Mouse (Mus musculus): ENCODE data around the gene Shcbp1. TPM values are rescaled to one million over a fixed set of nuclear protein-coding genes. Genes with fewer than 3 reads are reported as not detected.
A peak's percentile ranks its signal among the peaks of the same experiment; 100 is the strongest.
"Not testable (repeated sequence)": the region's sequence is repeated elsewhere in the genome, so short reads cannot be mapped to it uniquely, and the experiment has no call there.

The Shcbp1 gene
- polyA plus RNA-seq (2012; ENCODE audit: insufficient read depth, insufficient read length, missing spikeins) = 16.4 and 17.6 TPM in 2 replicates

- Histone ChIP-seq H3K27ac (ENCODE audit: insufficient read depth, low read depth, low read length) (no peak within 1 kb of the TSS; the same call in 1 of the 2 replicates), H3K4me3 (ENCODE audit: insufficient read depth, low read length) (peak within 1 kb of the TSS; percentile 82), H3K4me1 (ENCODE audit: control insufficient read depth, insufficient read depth, low read length) (peaks cover 7% of the 10 kb centered on the region)
- TF ChIP-seq POLR2A (IDR thresholded peaks at IDR 0.05; ENCODE audit: borderline replicate concordance, low read depth, low read length) = no peak
- no peak for TF ChIP-seq CTCF (IDR thresholded peaks at IDR 0.05; ENCODE audit: low read depth, low read length)
These were observed at the start of gene Shcbp1 for GRCm38 (mm10) chr8:4779254-4780055. Gene Shcbp1, minus strand, starts transcription at chr8:4779567.

DNA sequence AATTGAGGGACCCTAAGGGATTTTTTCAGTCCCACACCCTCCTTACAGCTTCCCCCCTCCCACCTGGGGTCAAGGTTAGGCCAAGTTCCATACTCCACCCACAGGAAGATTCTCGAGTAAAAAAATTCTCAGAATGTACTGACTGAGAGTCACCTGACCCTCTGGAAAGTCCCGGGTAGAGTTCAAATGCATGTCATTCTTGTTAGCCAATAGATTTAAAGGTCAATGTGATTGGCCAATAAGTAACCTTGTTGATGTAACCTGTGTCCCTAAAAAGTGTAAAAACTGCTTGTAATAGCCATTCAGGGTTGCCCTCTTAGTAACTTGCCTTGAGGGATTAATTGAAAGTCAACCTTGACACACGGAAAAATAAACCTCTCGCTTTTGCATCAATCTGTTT, 29.5 kb upstream of the Shcbp1 start:
- TF ChIP-seq POLR2A (IDR thresholded peaks at IDR 0.05; ENCODE audit: borderline replicate concordance, low read depth, low read length) = no peak
- TF ChIP-seq CTCF (IDR thresholded peaks at IDR 0.05; ENCODE audit: low read depth, low read length) = no peak
- no peak overlapping the region for H3K4me3 ChIP-seq (ENCODE audit: insufficient read depth, low read length)
- no peak overlapping the region for H3K27ac ChIP-seq (ENCODE audit: insufficient read depth, low read depth, low read length)
- H3K4me1 ChIP-seq (ENCODE audit: control insufficient read depth, insufficient read depth, low read length) = no peaks in the 10 kb centered on the region

DNA sequence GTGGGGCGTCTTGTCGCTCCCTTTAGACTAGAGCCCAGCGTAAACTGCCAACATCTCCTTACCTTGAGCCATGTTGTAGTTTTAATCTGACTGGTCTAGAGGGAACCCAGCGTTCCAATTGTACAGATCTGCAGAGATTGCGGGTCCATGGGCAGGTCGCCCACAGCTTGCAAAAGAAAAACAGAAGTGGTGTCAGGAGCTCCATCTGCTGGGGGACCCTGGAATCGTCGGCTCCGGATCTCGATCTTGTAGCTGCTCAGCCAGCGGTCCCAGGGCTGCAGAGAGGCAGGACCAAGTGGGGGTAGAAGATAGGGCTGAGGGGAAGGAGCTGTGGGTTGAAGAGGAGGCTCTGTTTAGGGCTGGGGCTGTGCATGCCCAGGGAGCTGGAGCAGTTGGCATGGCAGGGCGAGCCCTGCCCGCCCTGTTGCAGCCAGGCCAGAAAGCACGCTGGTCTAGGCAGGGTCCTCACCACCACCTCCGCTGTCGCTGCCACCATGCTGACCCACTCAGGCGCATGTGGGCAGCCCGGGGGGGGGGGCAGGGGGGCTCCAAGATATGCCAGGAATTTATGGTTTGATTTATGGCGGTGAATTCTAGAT, 21.3 kb upstream of the Shcbp1 start:
- no peaks in the 10 kb centered on the region for H3K4me1 ChIP-seq (ENCODE audit: control insufficient read depth, insufficient read depth, low read length)
- TF ChIP-seq POLR2A (IDR thresholded peaks at IDR 0.05; ENCODE audit: borderline replicate concordance, low read depth, low read length) (no peak), CTCF (IDR thresholded peaks at IDR 0.05; ENCODE audit: low read depth, low read length) (peak; percentile 42; the same call in 1 of the 2 replicates)
- H3K27ac ChIP-seq (ENCODE audit: insufficient read depth, low read depth, low read length) = no peak overlapping the region

DNA sequence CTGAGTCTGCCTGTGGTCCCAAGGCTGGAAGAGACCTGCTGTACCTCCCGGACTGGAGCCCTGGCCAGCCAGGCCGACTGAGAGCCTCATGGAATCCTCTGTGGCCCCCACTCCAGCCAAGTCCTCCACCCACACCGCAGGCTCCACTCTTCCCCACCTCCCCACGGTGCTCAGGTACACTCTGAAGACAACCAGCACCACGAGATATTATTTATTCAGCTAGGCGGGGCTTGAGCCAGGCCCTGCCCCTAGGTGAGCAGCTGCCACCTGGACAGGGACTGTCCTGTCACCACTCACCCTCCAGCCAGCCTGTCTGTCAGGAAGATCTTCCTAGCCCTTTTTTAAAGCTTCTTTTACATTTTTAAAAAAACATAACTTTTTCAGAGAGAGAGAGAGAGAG, 1.1 kb downstream of the Shcbp1 start:
- TF ChIP-seq CTCF (IDR thresholded peaks at IDR 0.05; ENCODE audit: low read depth, low read length) (no peak), POLR2A (IDR thresholded peaks at IDR 0.05; ENCODE audit: borderline replicate concordance, low read depth, low read length) (no peak)
- Histone ChIP-seq H3K27ac (ENCODE audit: insufficient read depth, low read depth, low read length) (no peak overlapping the region), H3K4me1 (ENCODE audit: control insufficient read depth, insufficient read depth, low read length) (peaks cover 7% of the 10 kb centered on the region), H3K4me3 (ENCODE audit: insufficient read depth, low read length) (peak overlapping the region; percentile 82)

More for the DNA sequence above, 21.3 kb upstream of the Shcbp1 start:
- H3K4me3 ChIP-seq (ENCODE audit: insufficient read depth, low read length) = no peak overlapping the region

- no peaks in the 10 kb centered on the region for H3K4me1 ChIP-seq (ENCODE audit: control insufficient read depth, insufficient read depth, low read length)
- no peak overlapping the region for H3K27ac ChIP-seq (ENCODE audit: insufficient read depth, low read depth, low read length)
- H3K4me3 ChIP-seq (ENCODE audit: insufficient read depth, low read length) = no peak overlapping the region
- TF ChIP-seq CTCF (IDR thresholded peaks at IDR 0.05; ENCODE audit: low read depth, low read length) (no peak), POLR2A (IDR thresholded peaks at IDR 0.05; ENCODE audit: borderline replicate concordance, low read depth, low read length) (no peak)
These were observed 14.6 kb downstream of the Shcbp1 start for GRCm38 (mm10) chr8:4764751-4765150.

GRCm38 (mm10) chr8:4753048-4753447, 26.3 kb downstream of the Shcbp1 start:
- TF ChIP-seq POLR2A (IDR thresholded peaks at IDR 0.05; ENCODE audit: borderline replicate concordance, low read depth, low read length) = no peak
- TF ChIP-seq CTCF (IDR thresholded peaks at IDR 0.05; ENCODE audit: low read depth, low read length) = no peak
- Histone ChIP-seq H3K4me3 (ENCODE audit: insufficient read depth, low read length) (no peak overlapping the region), H3K27ac (ENCODE audit: insufficient read depth, low read depth, low read length) (no peak overlapping the region), H3K4me1 (ENCODE audit: control insufficient read depth, insufficient read depth, low read length) (no peaks in the 10 kb centered on the region)

DNA sequence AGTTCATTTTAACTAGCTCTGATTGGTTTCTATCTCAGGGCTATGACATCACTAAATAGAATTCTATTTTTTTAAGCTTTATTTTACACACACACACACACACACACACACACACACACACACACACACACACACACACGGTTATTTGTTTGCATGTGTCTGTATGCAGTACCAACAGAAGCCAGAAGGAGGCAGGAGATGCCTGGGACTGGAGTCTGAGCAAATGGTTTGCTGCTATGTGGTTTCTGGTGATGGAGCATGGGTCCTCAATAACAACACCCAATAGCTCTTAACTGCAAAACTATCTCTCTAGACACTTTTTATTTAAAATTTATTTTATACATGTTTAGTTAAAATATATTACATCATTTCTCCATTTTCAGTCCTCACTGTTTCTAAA, 48.4 kb downstream of the Shcbp1 start:
- TF ChIP-seq POLR2A (IDR thresholded peaks at IDR 0.05; ENCODE audit: borderline replicate concordance, low read depth, low read length) = no peak
- TF ChIP-seq CTCF (IDR thresholded peaks at IDR 0.05; ENCODE audit: low read depth, low read length) = no peak
- no peak overlapping the region for H3K27ac ChIP-seq (ENCODE audit: insufficient read depth, low read depth, low read length)
- H3K4me1 ChIP-seq (ENCODE audit: control insufficient read depth, insufficient read depth, low read length) = no peaks in the 10 kb centered on the region
- no peak overlapping the region for H3K4me3 ChIP-seq (ENCODE audit: insufficient read depth, low read length)

GRCm38 (mm10) chr8:4715546-4715945, 63.8 kb downstream of the Shcbp1 start:
- H3K4me3 ChIP-seq (ENCODE audit: insufficient read depth, low read length) = no peak overlapping the region
- no peaks in the 10 kb centered on the region for H3K4me1 ChIP-seq (ENCODE audit: control insufficient read depth, insufficient read depth, low read length)

DNA sequence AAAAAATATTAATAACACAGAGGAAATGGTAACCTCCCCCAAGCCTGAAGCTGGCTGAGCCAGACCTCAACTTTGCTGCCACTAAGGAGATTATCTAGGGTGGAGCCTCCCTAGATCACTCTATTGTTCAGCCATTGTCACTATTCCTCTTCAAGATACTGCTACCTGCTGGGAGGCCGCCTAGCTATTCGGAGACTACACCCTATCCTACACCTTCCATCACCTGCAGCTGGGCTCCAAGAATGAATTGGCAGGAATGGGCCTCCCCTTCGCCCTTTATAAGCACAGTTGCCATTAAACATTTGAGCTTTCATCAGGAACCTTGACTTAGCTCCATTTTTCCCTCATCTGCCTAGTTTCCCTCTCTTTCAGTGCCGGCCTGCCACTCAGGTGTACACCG, 71.0 kb downstream of the Shcbp1 start:
- not testable (repeated sequence) for H3K4me1 ChIP-seq (ENCODE audit: control insufficient read depth, insufficient read depth, low read length); H3K27ac ChIP-seq (ENCODE audit: insufficient read depth, low read depth, low read length); H3K4me3 ChIP-seq (ENCODE audit: insufficient read depth, low read length)

More at GRCm38 (mm10) chr8:4715546-4715945, 63.8 kb downstream of the Shcbp1 start:
- no peak overlapping the region for H3K27ac ChIP-seq (ENCODE audit: insufficient read depth, low read depth, low read length)
- TF ChIP-seq CTCF (IDR thresholded peaks at IDR 0.05; ENCODE audit: low read depth, low read length) (no peak), POLR2A (IDR thresholded peaks at IDR 0.05; ENCODE audit: borderline replicate concordance, low read depth, low read length) (no peak)

- not testable (repeated sequence) for H3K4me3 ChIP-seq (ENCODE audit: insufficient read depth, low read length); H3K4me1 ChIP-seq (ENCODE audit: control insufficient read depth, insufficient read depth, low read length); H3K27ac ChIP-seq (ENCODE audit: insufficient read depth, low read depth, low read length)
These were observed 71.5 kb downstream of the Shcbp1 start for GRCm38 (mm10) chr8:4707916-4708315.

Measured in bone marrow macrophage, adult 2 months (primary cell).